Mouse (Mus musculus) macrophage (primary cell): ENCODE results near the gene Cdk15. TPM values are rescaled to one million over a fixed set of nuclear protein-coding genes. Genes with fewer than 3 reads are reported as not detected.

Source experiments
- H3K27ac ChIP-seq: fragments of 350-480 bp; formaldehyde crosslinking; 2 replicates; pipeline ENCODE4 v1.9.0; 2021
- H3K36me3 ChIP-seq: fragments of 350-480 bp; formaldehyde crosslinking; 2 replicates; pipeline ENCODE4 v1.9.0; 2021; ENCODE audit errors: inconsistent target
- H3K4me3 ChIP-seq: fragments of 350-480 bp; formaldehyde crosslinking; 2 replicates; pipeline ENCODE4 v1.9.0; 2021; ENCODE audit errors: inconsistent target
- H3K79me2 ChIP-seq: fragments of 350-480 bp; formaldehyde crosslinking; 2 replicates; pipeline ENCODE4 v1.9.0; 2021; ENCODE audit errors: inconsistent target
- WGBS: methylation state at CpG from one replicate; pipeline ENCODE4 v1.1.7; 2026; ENCODE audit warnings: inconsistent platforms; ENCODE audit not compliant: missing documents; 5-methylcytosine and 5-hydroxymethylcytosine counted together
- polyA plus RNA-seq: library from polyadenylated mRNA; stranded (reverse); fragments of 250-400 nt; gene quantifications from 3 replicates; pipeline ENCODE4 v1.2.4, GENCODE M21; 2018; ENCODE audit warnings: inconsistent platforms

Cdk15 gene
- polyA plus RNA-seq, 1 experiment from 2014 or later: 7.0 TPM

DNA sequence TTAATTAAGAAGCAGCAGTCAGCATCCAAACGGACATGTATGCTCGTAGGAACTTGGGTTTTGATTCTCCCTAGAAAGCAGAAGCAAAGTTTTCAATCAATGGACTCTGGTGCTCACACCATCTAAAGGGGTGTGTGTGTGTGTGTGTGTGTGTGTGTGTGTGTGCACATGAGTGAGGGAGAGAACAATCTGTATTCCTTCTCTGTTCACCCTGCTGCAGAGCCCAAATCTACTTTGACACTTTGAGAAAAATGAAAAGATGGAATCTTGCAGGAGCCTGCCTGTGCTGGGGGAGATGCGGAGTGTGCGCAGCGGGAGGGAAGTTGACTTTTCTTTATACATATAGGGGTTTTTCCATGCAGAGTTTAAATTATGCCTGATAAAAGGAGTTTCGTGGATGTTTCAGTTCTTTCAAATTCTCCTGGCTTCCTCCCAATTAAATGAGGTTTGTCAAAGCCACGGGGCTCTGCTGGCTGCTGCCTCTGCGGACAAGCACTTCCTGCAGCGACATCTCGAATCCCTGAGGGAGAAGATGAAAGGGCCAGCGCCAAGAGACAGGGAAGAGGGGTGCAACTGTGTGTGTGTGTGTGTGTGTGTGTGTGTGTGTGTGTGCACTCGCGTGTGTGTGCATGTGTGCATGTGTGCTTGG is 76.2 kb downstream of the Cdk15 start:
- Histone ChIP-seq H3K4me3 (no peak overlapping the region), H3K36me3 (no peaks in the 10 kb centered on the region), H3K79me2 (no peaks in the 10 kb centered on the region), H3K27ac (no peak overlapping the region)
- 34% methylated on average over 12 of the region's 13 CpGs for WGBS

DNA sequence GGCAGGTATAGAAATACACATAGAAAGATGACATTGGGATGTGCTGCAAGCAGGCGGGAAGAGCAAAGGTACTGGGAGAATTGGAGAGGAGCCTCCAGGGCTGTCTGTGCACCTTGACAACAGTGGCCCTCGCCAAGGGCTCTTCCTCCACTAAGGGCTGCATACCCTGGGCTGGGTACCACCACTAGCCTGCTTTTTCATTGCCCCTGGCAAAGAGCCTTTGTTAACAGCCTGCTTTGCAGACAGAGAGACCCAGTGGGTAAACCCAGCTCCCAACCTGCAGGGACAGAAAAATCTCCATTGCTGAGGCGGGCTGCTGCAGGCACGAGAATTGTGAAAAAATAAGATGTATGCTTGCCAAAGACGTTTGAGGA is 76.7 kb downstream of the Cdk15 start:
- Histone ChIP-seq H3K27ac (no peak overlapping the region), H3K4me3 (no peak overlapping the region), H3K36me3 (no peaks in the 10 kb centered on the region), H3K79me2 (no peaks in the 10 kb centered on the region)
- 76% methylated on average over 5 of the region's 5 CpGs for WGBS

DNA sequence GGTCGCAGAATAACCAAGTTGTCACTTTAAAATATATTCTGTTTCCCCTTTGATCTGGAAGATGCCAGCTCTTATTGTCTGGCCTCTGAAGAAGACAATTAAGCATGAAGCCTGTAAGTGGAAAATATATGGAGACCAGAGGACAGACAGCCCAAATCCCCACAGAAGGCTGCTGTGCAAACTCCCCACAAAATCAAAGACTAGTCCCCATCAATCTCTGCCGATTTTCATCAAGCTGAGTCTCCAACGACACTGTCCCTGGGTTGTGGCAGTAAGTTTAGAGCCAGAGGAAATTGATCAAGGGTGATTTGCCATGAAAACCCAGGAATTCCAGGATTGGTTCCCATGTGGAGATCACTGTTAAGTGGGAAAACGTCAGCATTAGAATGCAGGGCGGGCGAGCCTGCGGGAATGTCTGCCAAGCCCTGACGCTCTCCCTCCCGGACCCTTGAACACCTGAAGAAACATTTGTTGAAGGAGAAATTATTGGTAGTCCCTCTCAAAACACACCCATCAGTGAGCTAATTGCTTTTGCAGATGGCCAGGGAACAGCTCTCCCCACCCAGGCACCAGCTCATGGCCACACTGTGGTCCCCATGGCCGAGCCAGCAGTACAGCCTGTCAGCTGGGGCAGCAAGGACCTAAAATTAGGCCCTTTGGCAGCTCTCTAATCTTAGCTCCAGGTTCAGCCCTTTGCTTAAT is 77.3 kb downstream of the Cdk15 start:
- no peaks in the 10 kb centered on the region for H3K79me2 ChIP-seq
- 90% methylated on average over 9 of the region's 10 CpGs for WGBS
- no peaks in the 10 kb centered on the region for H3K36me3 ChIP-seq
- no peak overlapping the region for H3K27ac ChIP-seq
- no peak overlapping the region for H3K4me3 ChIP-seq

DNA sequence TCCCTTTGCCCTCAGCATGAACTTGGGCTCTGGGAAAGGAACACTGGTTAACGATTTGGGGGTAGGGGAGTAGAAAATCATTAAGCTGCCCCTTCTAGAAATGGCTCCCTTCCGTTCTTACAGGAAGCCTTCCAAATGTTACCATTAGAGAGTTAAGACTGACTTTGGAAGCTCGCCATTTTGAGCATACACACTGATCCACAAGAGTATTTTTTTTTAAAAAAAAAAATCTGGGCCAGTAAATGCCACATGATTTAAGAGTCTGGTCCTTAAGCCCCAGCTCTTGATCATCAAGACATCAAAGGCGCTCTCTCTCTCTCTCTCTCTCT is 77.8 kb downstream of the Cdk15 start:
- whole genome bisulfite sequencing: 87% methylated on average over 4 of the region's 4 CpGs
- Histone ChIP-seq H3K4me3 (no peak overlapping the region), H3K36me3 (no peaks in the 10 kb centered on the region), H3K27ac (no peak overlapping the region), H3K79me2 (no peaks in the 10 kb centered on the region)

- H3K27ac ChIP-seq: no peak overlapping the region
- no peaks in the 10 kb centered on the region for H3K79me2 ChIP-seq
- H3K36me3 ChIP-seq: no peaks in the 10 kb centered on the region
- WGBS: 93% methylated on average over 1 of the region's 1 CpGs
- no peak overlapping the region for H3K4me3 ChIP-seq
Observed at GRCm38 (mm10) chr1:59336256-59336655, 79.5 kb downstream of the Cdk15 start.

GRCm38 (mm10) chr1:59340814-59341588 is 84.3 kb downstream of the Cdk15 start:
- H3K36me3 ChIP-seq: no peaks in the 10 kb centered on the region
- no peak overlapping the region for H3K27ac ChIP-seq
- H3K79me2 ChIP-seq: no peaks in the 10 kb centered on the region
- no peak overlapping the region for H3K4me3 ChIP-seq
- WGBS: 59% methylated on average over 16 of the region's 16 CpGs

DNA sequence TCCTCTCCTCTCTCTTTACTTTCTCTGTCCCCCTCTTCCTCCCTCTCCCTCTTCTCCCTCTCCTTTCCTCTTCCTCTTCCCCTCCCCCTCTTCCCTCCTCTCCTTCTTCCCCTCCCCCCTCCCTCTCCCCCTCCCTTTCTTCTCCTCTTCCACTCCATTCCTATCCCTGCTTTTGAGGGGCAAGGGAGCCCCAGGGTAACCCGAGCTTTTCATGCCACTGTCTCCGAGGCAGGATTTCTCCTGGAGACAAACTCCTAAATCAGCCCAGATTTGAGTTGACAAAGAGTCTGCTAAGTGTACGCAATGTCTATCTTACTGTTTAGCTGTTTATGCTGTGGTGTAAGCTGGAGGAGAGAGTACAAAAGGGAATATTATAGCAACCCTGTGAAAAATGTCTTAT is 85.0 kb downstream of the Cdk15 start:
- no peaks in the 10 kb centered on the region for H3K79me2 ChIP-seq
- WGBS: 93% methylated on average over 3 of the region's 3 CpGs
- H3K4me3 ChIP-seq: no peak overlapping the region
- no peaks in the 10 kb centered on the region for H3K36me3 ChIP-seq
- H3K27ac ChIP-seq: no peak overlapping the region

- no peak overlapping the region for H3K4me3 ChIP-seq
- H3K36me3 ChIP-seq: no peaks in the 10 kb centered on the region
- 95% methylated on average over 6 of the region's 6 CpGs for WGBS
- H3K79me2 ChIP-seq: no peaks in the 10 kb centered on the region
- no peak overlapping the region for H3K27ac ChIP-seq
Observed at GRCm38 (mm10) chr1:59342146-59342545, 85.4 kb downstream of the Cdk15 start.

GRCm38 (mm10) chr1:59352706-59353105 is 96.0 kb downstream of the Cdk15 start:
- Histone ChIP-seq H3K36me3 (no peaks in the 10 kb centered on the region), H3K27ac (no peak overlapping the region), H3K4me3 (no peak overlapping the region), H3K79me2 (no peaks in the 10 kb centered on the region)
- 95% methylated on average over 4 of the region's 4 CpGs for WGBS

DNA sequence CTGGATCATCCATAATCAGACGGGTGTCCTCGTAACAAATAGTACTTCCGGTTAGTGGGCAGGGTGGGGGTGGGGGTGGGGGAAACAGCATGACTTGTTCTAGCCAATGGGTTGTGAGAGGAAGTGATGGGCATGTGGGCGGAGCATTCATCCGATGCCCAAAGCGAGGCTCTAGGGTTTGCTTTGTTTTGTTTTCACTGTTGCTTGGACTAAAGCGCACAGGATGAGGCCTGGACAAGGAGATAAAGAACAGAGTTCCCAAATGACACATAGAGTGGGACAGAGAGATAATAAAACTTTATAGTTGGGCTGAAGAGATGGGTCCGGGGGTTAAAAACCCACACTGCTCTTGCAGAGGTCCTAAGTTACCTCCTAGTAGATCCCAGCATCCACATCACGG is 98.7 kb downstream of the Cdk15 start:
- Histone ChIP-seq H3K79me2 (no peaks in the 10 kb centered on the region), H3K36me3 (no peaks in the 10 kb centered on the region), H3K27ac (no peak overlapping the region), H3K4me3 (no peak overlapping the region)
- WGBS: 92% methylated on average over 9 of the region's 9 CpGs

- WGBS: 91% methylated on average over 9 of the region's 9 CpGs
- Histone ChIP-seq H3K36me3 (no peaks in the 10 kb centered on the region), H3K79me2 (no peaks in the 10 kb centered on the region), H3K27ac (no peak overlapping the region), H3K4me3 (no peak overlapping the region)
Observed at GRCm38 (mm10) chr1:59359136-59359535, 102.4 kb downstream of the Cdk15 start.

- 55% methylated on average over 3 of the region's 3 CpGs for WGBS
- H3K4me3 ChIP-seq: no peak overlapping the region
Observed at GRCm38 (mm10) chr1:59360834-59361233, 104.1 kb downstream of the Cdk15 start.

GRCm38 (mm10) chr1:59361460-59361859 is 104.8 kb downstream of the Cdk15 start:
- Histone ChIP-seq H3K79me2 (no peaks in the 10 kb centered on the region), H3K36me3 (no peaks in the 10 kb centered on the region), H3K27ac (no peak overlapping the region), H3K4me3 (no peak overlapping the region)
- 98% methylated on average over 4 of the region's 4 CpGs for WGBS

More at GRCm38 (mm10) chr1:59360834-59361233, 104.1 kb downstream of the Cdk15 start:
- no peaks in the 10 kb centered on the region for H3K36me3 ChIP-seq
- no peak overlapping the region for H3K27ac ChIP-seq
- no peaks in the 10 kb centered on the region for H3K79me2 ChIP-seq

- H3K36me3 ChIP-seq: no peaks in the 10 kb centered on the region
- H3K4me3 ChIP-seq: no peak overlapping the region
- no peak overlapping the region for H3K27ac ChIP-seq
- H3K79me2 ChIP-seq: no peaks in the 10 kb centered on the region
- WGBS: 90% methylated on average over 4 of the region's 4 CpGs
Observed at GRCm38 (mm10) chr1:59361966-59362365, 105.3 kb downstream of the Cdk15 start.

GRCm38 (mm10) chr1:59364463-59365040 is 107.8 kb downstream of the Cdk15 start:
- H3K4me3 ChIP-seq: no peak overlapping the region
- H3K36me3 ChIP-seq: no peaks in the 10 kb centered on the region
- no peak overlapping the region for H3K27ac ChIP-seq
- H3K79me2 ChIP-seq: no peaks in the 10 kb centered on the region
- 75% methylated on average over 9 of the region's 9 CpGs for WGBS
